Mouse (Mus musculus): Measurements from ENCODE around the gene Ppp4c.

DNA sequence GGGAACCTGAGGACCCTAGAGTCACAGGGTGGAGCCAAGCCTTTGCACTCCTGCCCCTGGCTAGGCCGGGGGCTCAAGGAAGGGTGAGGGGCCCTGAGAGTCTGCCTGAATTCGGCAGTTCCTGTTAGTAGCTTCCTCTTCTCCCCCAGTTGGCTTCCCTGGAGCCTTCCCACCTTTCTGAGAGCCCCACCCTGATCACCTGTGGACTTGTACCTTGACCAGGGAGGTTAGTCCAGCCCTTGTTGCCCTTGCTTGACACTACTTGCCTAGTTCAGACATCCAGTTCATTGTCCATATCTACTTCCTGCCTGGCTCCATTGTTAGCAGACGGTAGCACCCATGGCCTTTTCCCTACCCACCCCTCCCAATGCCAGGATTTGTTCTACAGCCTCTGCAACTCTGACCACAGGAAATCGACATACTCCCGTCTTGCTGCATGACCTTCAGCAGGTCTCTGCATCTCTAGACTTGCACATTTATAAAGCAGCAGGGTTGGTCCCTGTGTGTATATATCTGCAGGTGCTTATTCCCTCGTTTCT lies 30.7 kb downstream of the Ppp4c start:
- TF ChIP-seq CTCF (IDR thresholded peaks at IDR 0.05; ENCODE audit: borderline replicate concordance, control insufficient read depth, extremely low read depth, insufficient read depth, low read length, poor library complexity), result no peak
- no peak for TF ChIP-seq POLR2A (IDR thresholded peaks at IDR 0.05; ENCODE audit: control insufficient read depth, extremely low read depth, insufficient read depth, low read length, poor library complexity)

All from thymus, adult 2 months (tissue).